Mouse (Mus musculus) thymus, adult 2 months (tissue): ENCODE results near the gene Kcnq5.

ENCODE experiments used
- CTCF ChIP-seq: fragments of 200-500 bp; IDR thresholded peaks from 2 replicates; pipeline ENCODE4 v1.5.1; 2012; ENCODE audit warnings: mild to moderate bottlenecking, control low read depth, low read length, moderate library complexity, borderline replicate concordance; ENCODE audit not compliant: control insufficient read depth, poor library complexity, insufficient read depth; ENCODE audit errors: extremely low read depth
- POLR2A ChIP-seq: fragments of 200-500 bp; IDR thresholded peaks from 2 replicates; pipeline ENCODE4 v1.6.1; 2012; ENCODE audit warnings: mild to moderate bottlenecking, low read length, control low read depth, moderate library complexity; ENCODE audit not compliant: control insufficient read depth, poor library complexity, insufficient read depth; ENCODE audit errors: extremely low read depth

GRCm38 (mm10) chr1:21618712-21619111 is 343.0 kb downstream of the Kcnq5 start:
- TF ChIP-seq POLR2A (no peak), CTCF (no peak)
